Mouse (Mus musculus): ENCODE results near the gene Usb1.

Usb1 gene

DNA sequence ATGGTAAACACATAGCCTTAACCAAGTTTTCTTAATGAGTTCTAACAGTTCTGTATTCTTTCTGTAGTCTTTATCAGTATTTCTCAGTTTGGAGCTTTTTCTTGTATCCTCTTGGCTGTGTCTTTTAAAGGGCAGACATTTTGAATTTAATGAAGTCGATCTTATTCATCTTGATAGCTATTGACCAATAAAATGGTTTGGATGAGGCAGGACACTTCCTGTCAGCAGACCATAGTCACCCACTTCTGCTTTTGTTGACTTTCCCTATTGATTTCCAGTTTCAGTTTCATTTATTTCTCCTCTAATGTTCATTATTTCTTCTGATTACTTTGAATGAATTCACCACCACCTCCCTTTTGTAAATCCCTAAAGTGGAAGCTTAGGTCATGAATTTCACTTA lies 3.6 kb downstream of the Usb1 start:
- DNase-seq (ENCODE audit: extremely low spot score, low spot score), result no peak

DNA sequence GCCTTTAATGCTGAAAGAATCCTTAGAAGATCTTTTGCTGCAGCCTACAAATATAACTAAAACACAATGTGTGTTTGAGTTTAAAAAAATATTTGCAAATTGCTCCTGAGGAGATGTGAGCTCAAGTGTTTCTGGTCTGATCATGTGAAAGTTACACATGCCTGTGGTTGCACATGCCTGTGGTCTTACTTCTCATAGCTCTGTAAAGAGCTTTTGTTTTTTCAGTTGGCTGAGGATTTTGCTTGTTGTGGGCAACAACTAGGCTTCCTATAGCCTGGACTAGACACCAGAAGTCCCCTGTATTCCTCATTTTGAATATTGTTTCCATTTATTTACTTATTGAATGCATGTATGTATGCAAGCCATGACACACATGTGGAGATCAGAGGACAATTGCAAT lies 4.3 kb downstream of the Usb1 start:
- DNase-seq (ENCODE audit: extremely low spot score, low spot score), result no peak

DNA sequence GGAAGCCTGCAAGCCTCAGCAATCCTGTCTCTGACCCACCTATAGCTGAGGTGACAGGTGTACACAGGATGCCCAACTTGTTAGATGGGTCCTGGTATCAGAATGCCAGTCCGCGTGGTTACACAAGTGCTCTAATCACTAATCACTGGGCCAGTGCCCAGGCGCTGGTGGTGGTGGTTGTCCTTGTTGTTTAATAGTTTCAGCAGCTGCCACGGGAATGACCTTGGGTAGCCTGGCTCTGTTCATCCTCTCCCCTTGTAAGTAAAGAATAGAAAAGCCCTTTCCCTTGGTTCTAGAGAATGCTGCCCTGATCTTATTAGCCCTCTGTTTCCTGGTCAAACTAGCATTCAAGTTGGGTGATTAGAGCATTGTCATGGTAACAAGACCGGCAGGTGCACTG lies 9.6 kb downstream of the Usb1 start:
- DNase-seq (ENCODE audit: extremely low spot score, low spot score), result no peak

DNA sequence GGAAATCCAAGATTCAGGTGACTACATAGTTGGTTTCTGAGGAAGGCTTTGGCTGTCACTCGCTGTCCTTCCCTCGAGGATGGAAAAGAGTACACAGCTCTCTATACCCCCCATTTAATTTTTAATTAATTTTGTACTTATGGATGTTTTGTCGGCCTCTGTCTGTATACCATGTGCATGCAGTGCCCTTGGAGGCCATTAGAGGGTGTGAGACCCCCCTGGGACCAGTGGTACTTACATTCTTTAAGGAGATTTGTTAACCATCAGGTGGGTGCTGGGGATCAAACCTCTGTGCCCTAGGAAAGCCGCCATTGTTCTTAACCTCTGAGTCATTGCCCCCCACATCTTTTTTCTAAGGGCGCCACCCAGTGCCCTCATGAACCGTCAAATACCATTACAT lies 12.6 kb downstream of the Usb1 start:
- no peak for DNase-seq (ENCODE audit: extremely low spot score, low spot score)

DNA sequence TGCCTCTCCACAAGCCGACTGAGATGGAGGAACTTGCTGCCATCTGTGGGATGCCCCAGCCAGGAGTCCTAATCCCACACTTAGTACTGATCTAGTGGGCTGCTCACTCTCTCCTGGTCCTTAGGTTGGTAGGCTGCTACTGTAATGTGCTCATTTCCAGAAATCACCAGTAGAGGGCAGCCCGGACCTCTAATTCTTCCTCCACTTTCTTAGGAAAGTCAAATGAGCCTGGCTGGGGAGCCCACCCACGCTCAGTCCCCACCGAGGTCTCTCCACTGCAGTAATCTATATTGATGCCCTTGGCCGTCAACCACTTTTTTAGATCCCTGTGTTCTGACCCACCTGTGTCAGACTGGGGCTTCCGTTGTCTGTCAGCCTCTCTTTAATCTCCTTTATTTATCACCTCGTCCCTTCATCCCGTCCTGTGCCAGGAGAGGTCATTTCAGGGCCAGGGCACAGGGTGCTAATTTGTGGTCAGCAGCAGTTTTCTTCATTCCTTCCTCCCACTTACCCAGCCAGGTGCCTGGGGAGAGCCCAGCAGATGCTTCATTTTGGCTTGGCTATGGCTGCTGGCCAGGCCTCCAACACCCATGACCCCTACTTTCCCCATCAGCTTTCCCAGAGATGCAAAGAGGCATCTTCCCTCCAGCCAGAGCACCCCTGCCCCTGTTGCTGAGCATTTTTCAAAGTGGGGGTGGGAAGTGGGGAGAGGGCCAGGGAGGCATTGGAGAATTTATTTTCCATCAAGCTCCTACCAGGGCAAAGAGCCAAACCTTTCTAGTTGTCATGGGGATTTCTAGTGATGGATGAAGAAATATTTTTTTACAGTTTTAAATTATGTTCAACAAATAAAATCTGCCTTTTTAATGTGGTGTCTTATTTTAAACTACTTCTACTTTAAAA lies 14.8 kb downstream of the Usb1 start:
- peak; percentile 69 for DNase-seq (ENCODE audit: extremely low spot score, low spot score)

DNA sequence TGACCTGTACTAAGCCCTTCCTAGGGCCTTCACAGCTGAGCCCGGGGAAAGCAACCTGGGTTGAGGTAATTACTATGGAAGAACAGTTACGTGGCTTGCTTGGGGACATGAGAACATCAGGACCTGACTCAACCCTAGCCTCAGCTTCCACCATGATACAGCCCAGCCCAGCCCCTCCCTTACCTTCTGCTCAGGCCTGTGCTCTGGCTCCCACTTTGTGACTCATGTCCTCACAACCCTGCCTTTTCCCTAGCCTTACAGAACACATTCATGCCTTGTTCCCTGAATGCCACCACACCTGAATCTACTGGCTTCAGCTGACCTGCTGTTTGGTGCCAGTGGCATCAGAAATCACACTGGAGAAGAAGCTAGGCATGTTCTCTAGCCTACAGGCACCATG lies 16.3 kb downstream of the Usb1 start:
- no peak for DNase-seq (ENCODE audit: extremely low spot score, low spot score)

DNA sequence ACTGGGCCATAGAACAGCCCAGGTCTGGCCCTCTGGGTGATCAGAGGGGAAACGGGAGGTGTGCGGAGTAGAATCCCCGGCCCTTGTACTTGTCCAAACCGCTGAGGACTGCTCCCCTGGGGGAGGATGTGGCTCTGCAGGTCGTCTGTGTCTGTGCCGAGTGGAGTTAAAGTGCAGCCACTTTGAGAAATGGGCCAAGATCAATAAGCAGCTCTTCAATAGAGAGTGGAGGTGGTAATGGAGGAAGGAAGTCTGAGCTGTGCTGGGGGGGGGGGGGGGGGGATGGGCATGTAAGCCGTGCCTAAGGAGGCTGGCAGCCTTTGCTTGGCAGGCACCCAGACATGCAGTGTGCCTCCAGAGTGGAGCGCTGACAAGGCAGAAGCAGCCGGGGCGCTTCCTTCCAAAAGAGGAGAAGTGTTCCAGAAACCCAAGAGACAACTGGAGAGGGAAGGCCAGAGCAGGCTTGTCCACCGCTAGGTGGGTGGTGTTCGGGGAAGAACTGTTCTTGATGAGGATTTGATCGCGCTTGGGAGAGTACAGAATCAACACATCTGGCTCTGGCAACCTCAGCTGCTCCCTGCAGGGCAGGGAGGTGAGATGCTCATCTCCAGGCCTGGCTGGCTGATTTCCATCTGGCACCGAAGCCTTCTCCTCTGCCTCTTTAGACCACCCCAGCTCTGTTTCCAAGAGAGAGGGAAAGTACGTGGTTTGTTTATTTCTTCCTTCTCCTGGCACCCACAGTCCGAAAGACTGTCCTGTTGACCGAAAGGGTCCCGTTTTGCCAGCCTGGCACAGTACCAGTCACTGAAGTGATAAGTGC lies 16.9 kb downstream of the Usb1 start:
- no peak for DNase-seq (ENCODE audit: extremely low spot score, low spot score)

DNA sequence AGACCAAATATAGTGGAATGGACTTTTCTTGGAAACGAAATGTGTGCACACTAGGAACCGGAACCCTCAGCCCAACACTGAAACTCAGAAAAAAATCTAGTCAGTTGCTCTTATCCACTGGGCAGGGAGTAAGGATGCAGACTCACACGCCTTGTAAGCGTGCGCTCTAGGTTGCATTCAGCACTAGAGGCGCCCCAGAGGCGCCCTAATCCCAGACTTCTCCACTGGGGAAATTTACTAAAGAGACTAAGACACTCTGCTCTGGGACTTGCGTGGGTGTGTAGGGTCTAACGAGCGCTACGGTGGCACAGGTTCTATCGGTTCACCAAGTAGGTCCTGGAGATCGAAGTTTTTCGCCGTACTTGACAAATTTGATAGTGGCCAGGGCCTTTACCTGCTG lies 19.4 kb downstream of the Usb1 start:
- DNase-seq (ENCODE audit: extremely low spot score, low spot score), result peak; percentile 49

DNA sequence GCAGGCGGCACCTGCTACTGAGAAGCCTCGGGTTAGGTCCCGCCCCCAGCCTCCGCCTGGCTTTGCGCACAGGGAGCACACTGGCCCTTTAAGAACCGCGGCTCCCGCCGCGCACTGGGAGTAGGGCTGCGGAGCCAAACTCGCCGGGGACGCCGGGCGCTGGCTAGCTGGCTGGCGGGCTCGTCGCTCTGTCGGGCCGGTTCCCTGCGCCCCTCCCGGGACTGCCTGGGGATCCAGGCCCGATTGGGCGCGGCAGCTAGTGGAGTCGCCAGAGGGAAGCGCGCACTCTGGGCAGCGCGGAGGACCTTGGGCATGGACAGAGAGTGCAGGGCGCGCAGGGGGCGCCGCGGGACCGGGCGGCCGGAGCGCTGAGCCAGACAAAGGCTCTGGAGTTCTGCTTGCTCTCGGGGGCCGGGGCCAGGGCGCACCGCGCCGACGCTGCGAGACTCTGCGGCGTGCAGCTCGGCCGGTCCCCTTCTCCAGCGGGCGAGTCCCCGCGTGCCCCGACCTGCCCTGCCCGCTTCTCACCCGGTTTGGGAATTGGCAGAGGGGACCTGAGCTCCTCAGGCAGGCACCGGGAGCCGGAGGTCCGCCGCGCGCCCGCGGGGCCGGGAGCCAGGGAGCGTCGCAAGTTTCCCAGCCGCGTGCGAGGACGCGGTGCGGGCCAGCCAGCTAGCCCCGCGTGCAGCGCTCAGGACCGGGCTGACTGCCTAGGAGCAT lies 20.2 kb downstream of the Usb1 start, which contains the start of gene Mmp15:
Gene Mmp15 (plus strand): TSS at position 118 of the 720 bp plus-strand sequence.
- peak; percentile 87 for DNase-seq (ENCODE audit: extremely low spot score, low spot score)

DNA sequence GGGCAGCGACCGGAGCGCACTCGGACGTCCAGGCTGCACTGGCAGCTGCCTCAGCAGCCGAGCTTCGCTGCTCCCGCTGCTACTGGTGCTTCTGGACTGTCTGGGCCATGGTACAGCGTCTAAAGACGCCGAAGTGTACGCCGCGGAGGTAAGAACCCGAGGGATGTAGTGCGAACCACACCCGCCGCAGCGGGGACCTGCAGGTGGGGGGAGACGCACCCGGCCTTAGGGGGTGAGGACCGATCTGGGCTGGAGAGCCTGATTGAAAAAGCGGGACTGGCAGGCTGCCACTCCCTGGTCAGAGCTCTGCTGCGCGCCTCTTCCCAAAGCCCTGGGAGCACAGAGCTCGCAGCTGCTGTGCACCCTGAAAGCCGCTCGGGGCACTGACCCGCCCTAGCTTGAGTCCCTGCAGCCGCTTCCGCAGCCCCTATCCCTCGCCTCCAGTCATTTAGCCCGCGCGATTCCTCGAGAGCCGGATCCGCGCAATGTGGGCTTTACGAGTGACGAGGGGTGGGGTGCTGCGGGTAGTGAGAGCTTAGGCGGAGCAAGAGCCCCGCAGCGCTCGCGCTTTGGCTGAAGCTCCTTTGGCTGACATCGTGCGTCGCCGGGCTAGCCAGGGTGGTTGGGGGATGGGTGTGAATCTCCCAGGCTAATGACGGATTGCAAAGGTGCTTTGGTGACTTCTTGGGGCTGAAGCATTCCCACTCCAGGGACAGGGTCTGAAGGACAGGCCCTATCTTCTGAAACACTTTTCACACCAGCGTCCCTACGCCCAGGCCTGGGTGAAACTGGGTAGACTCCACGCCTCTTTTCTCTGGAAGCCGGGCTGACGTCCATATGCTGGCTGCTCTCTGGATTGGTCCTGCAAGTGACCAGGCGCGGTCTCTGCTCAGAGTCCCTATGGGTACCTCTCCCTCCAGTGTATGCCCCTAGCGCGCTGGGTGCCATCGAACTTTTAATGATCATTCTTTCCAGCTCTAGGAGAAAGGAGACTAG lies 21.1 kb downstream of the Usb1 start:
- DNase-seq (ENCODE audit: extremely low spot score, low spot score), result peak; percentile 81

DNA sequence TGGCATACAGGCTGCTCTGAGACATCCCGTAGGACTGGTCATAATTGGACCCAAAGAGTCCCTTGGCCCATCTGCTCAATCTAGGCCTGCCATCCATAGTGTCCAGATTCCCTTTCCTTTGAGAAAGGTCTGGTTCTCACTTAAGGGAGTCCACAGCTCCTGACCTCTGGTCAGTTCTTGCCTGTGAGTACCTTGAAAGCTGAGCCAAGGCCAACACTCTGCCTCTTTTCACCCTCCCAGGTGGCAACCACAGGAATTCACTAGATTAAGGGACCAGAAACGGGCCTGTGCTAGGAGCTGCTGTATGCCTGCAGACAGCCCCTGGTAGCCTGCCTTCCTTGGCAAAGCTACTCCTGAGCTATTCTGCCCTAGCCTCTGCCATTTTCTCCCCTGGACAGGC lies 22.5 kb downstream of the Usb1 start:
- DNase-seq (ENCODE audit: extremely low spot score, low spot score), result no peak

DNA sequence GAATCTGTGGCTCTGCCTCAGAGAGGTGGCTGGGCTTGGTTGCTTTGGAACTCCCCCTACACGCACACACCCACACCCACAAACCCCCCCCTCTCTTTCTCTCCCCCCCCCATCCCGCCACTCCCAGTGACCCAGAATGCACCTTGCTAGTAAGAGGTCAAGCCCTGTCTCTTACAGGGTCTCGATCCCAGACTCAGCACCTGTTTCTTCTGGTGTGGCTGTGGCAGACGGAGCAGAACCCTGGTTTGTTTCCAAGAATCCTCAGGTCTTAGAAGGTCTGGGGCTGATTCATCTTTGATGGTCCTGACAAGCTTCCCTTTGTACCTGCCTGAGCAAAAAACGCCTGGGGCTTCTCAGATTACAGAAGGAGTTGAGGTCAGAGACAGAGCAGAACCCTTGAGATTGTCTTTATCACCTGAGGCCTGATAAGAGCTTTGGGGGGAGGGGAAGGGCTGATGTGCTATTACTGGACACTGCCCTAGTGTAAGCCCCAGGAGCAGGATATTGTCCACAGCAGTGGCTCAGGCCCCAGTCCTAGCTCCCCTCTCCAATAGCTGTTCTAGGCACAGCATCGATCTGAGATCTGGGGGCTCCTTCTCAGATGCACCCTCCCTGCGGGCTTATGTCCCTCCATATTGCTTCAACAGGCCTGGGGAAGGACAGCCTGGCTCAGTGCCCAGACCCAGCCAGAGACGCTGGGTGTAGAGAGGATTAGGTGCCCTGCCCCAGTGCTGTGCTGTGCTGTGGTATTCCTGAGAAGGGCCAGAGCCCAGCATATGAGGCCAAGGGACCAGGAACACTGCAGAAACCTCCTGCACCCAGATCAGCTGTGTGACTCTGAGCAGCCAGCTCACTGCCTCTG lies 26.7 kb downstream of the Usb1 start:
- DNase-seq (ENCODE audit: extremely low spot score, low spot score), result no peak

DNA sequence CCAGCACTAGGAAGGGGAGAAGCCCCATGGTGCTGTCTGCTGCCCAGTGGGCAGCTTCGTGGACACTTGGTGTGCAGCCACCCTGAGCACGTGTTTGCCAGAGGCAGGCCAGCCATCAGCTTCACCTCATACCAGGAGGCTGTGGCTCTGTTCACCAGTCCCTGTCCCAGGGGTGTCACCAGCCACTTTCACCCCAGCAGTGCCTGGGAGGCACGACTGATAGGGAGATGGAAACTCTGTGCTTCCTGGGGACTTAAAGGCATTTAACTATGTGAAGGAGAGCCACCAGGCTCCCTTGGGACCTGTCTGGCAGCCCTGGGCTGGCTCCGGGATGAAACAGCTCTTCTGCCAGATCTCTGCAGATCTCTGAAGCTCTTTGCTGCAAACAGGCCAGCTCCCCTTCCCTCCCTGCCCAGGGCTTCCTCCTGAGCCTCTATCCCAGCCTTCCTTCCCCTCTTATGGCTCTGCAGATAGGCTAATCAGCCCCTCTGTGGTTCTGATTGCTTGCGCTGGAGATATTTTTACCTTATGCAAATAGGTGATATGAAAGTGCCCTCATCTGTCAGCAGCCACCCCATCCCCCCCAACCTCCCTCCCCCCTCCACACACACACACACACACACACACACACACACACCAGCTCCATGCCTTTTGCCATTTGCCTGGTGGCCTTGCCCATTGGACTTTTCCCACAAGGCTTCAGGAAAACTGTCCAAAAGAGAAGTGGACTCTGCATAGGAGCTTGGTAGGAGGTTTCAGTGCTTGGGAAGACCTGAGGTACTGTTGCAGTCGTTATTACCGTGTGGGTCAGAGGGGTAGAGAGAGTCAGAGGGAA lies 28.3 kb downstream of the Usb1 start:
- DNase-seq (ENCODE audit: extremely low spot score, low spot score), result no peak

DNA sequence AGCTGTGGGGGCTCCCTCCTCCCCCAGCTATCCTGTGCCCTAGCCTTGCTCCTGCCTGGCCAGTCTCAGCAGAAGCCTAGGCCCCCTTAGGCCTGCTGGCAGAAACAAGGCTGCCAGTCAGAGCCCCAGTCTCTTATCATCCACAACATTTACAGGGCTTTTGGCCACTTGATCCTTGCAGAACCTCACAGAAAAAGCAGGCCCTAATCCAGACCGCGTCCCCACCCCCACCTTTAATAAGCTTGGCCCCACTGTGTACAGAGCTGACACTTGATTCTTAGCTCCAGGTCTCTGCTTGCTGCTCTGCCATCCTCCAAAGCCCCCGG lies 28.9 kb downstream of the Usb1 start:
- no peak for DNase-seq (ENCODE audit: extremely low spot score, low spot score)

DNA sequence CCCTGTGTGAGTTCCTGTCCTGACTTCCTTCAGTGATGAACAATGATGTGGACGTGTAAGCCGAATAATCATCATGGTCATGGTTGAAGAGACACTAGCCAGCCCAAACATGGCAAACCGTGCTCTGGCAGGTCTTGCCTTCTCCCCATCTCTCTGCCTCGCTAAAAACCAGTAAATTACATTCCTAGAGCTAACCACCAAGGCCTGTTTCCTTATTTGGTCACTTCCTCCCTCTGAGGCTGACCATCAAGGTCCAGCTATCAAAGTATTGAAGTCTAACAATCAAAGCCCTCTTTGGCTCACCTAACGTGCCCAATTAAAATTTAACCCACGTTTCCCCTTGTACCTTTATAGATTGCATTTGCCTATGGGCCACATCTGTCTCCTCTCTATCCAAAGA lies 30.2 kb downstream of the Usb1 start:
- DNase-seq (ENCODE audit: extremely low spot score, low spot score), result no peak

DNA sequence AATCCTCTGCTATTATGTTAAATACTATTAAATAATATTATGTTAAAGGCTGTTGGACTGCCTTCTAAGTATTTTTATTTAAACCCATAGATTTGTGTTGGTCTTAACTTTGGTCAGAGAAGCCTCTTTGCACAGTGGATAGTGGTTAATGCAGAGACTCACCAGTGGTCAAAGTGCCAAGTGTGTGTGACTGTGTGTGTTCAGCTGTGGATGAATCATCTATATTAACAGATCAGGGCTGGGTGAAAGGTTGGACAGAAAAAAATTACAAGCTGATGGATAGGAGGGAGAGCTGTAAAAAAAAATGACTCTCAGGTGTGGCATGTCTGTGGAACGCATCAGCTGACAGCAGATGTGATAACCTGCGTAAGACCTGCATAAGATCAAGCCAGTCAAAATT lies 31.8 kb downstream of the Usb1 start:
- DNase-seq (ENCODE audit: extremely low spot score, low spot score), result no peak

DNA sequence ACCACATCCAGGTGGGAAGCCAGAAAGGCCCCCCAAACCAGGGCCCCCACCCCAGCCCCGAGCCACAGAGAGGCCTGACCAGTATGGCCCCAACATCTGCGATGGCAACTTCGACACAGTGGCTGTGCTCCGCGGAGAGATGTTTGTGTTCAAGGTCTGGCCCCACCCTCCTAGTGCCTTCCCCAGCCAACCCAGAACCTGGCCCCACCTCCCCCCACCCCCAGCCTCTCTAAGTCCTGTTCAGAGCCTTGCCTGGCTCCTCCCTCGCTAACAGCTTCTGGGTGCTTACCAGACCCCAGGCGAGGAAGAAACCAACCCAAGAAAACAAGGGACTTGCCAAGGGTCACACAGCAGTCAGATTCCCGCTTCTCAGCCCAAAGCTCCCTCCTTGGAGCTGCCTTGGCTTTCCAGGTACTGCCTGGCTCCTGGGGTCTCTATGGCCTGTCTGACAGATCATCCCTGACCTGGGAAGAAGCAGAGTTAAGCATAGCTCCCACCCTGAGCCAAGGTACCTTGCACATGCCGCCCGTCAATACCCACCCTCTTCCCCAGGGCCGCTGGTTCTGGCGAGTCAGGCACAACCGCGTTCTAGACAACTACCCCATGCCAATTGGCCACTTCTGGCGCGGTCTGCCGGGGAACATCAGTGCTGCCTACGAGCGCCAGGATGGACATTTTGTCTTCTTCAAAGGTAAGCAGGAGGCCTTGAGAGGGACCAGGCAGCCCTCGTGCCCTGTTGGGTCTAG lies 37.7 kb downstream of the Usb1 start:
- peak; percentile 29 for DNase-seq (ENCODE audit: extremely low spot score, low spot score)

DNA sequence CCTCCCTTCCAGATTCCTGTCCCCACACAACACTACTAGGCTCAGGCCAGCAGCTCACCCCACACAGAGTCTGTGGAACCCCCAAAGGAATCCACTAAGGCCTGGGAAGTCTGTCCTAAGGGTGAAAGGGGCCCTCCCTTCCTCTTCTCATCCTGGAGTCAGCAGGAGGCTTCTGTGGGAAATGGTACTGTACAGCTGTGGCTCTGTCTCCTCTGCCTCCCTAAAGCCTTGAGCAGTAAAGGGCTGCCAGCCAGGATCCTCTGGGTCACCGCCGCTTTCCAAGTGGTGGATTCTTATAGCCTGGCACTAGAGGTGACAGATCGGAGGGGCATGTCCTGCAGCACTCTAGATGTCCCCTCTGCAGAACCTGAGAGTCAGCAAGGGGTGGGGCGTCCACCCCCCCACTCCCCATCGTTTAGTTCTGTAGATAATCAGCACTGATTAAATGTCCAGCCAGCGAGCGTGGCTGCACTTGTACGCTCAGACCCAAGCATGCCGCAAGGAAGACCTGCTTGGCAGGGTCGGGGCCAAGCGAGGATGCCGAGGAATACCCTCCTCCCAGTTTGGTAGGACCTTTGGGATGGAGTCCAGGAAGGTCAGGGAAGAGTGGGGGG lies 41.4 kb downstream of the Usb1 start:
- no peak for DNase-seq (ENCODE audit: extremely low spot score, low spot score)
